ENCODE assay signal across 8 mouse cellular contexts in the genomic region with DNA sequence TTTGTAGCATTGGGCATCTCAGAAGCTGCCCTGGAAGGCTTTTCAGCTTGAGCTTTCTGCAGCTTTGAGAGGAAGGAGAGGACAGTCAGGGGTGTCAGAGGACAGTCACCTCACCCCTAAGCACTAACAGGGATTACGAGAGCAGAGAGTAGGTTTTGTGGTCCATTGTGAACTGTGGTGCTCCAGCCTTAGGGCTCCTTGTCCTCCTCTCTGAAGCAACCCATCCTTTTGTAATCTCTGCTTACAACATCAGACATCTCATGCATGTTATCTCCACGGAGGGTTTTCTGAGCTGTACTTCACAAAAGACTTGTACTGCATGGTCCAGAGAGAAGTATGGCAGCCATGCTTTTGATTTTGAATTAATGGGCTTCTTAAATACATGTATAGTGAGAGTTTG. TPM values are rescaled to one million over a fixed set of nuclear protein-coding genes. Genes with fewer than 3 reads are reported as not detected.
A peak's percentile ranks its signal among the peaks of the same experiment; 100 is the strongest.
DNase-seq lines count a peak whose midpoint lies in the region; ATAC-seq lines count a peak whose summit lies in the region.

No protein-coding gene starts in this region.

- intact Hi-C loops in heart, postnatal 36 days (cut with DNase I), result loop anchor here (10.0 kb wide), 1 partner anchor 1730 kb away; the partner anchor contains the start of gene Clec11a
- intact Hi-C loops in left cerebral cortex, postnatal 25 days (cut with DNase I), result no loop called here

- no peaks in the 10 kb centered on the region for H3K9me3 ChIP-seq in heart, embryonic 10.5 days
- no peaks in the 10 kb centered on the region for H3K9me3 ChIP-seq in embryonic facial prominence, embryonic 10.5 days
- H3K9me3 ChIP-seq in hindbrain, embryonic 15.5 days, result no peaks in the 10 kb centered on the region
- H3K9me3 ChIP-seq in midbrain, embryonic 12.5 days, result no peaks in the 10 kb centered on the region

- ATAC-seq in hindbrain, embryonic 15.5 days (ENCODE audit: low FRiP score, low read depth), result no peak
- ATAC-seq in midbrain, embryonic 12.5 days (ENCODE audit: low FRiP score, low read depth), result no peak

- peak overlapping the region; percentile 86 for H3K4me3 ChIP-seq in heart, embryonic 10.5 days
- peak overlapping the region; percentile 95 for H3K4me3 ChIP-seq in embryonic facial prominence, embryonic 10.5 days
- peak overlapping the region; percentile 82 for H3K4me3 ChIP-seq in hindbrain, embryonic 15.5 days
- peak overlapping the region; percentile 93 for H3K4me3 ChIP-seq in midbrain, embryonic 12.5 days

- H3K27ac ChIP-seq in heart, embryonic 10.5 days, result no peak overlapping the region
- H3K27ac ChIP-seq in embryonic facial prominence, embryonic 10.5 days (replicated peaks), result no peak overlapping the region
- H3K27ac ChIP-seq in hindbrain, embryonic 15.5 days (replicated peaks), result no peak overlapping the region
- no peak overlapping the region for H3K27ac ChIP-seq in midbrain, embryonic 12.5 days (replicated peaks)

- H3K4me1 ChIP-seq in heart, embryonic 10.5 days, result peaks cover 18% of the 10 kb centered on the region
- peaks cover 26% of the 10 kb centered on the region for H3K4me1 ChIP-seq in embryonic facial prominence, embryonic 10.5 days
- peaks cover 17% of the 10 kb centered on the region for H3K4me1 ChIP-seq in hindbrain, embryonic 15.5 days (replicated peaks)
- H3K4me1 ChIP-seq in midbrain, embryonic 12.5 days, result peaks cover 20% of the 10 kb centered on the region

- WGBS in heart, embryonic 10.5 days, result 64% methylated on average over 2 of the region's 2 CpGs
- 75% methylated on average over 2 of the region's 2 CpGs for WGBS in embryonic facial prominence, embryonic 10.5 days
- 75% methylated on average over 2 of the region's 2 CpGs for whole genome bisulfite sequencing in hindbrain, embryonic 15.5 days
- 77% methylated on average over 2 of the region's 2 CpGs for WGBS in midbrain, embryonic 12.5 days

- peak overlapping the region; percentile 5; the same call in 1 of the 2 replicates for H3K9ac ChIP-seq in hindbrain, embryonic 15.5 days
- peak overlapping the region; percentile 89; the same call in 1 of the 2 replicates for H3K9ac ChIP-seq in midbrain, embryonic 12.5 days (replicated peaks)

- peak overlapping the region; percentile 77 for H3K4me2 ChIP-seq in hindbrain, embryonic 15.5 days
- peak overlapping the region; percentile 88 for H3K4me2 ChIP-seq in midbrain, embryonic 12.5 days (replicated peaks)

- H3K27me3 ChIP-seq in heart, embryonic 10.5 days (ENCODE audit: insufficient read depth, poor library complexity, severe bottlenecking), result no peaks in the 10 kb centered on the region
- H3K27me3 ChIP-seq in embryonic facial prominence, embryonic 10.5 days (replicated peaks; ENCODE audit: low read depth, poor library complexity, severe bottlenecking), result no peaks in the 10 kb centered on the region
- no peaks in the 10 kb centered on the region for H3K27me3 ChIP-seq in hindbrain, embryonic 15.5 days
- H3K27me3 ChIP-seq in midbrain, embryonic 12.5 days, result peaks cover 10% of the 10 kb centered on the region

- peaks cover 27% of the 10 kb centered on the region for H3K36me3 ChIP-seq in heart, embryonic 10.5 days
- H3K36me3 ChIP-seq in embryonic facial prominence, embryonic 10.5 days (replicated peaks), result peaks cover 30% of the 10 kb centered on the region
- no peaks in the 10 kb centered on the region for H3K36me3 ChIP-seq in hindbrain, embryonic 15.5 days
- H3K36me3 ChIP-seq in midbrain, embryonic 12.5 days, result peaks cover 24% of the 10 kb centered on the region; the same call in 1 of the 2 replicates

- no peak for DNase-seq in heart, embryonic 10.5 days (ENCODE audit: low spot score)
- no peak for DNase-seq in heart, postnatal 36 days
- no peak for DNase-seq in embryonic facial prominence, embryonic 10.5 days (ENCODE audit: low spot score)
- no peak for DNase-seq in left cerebral cortex, adult 11 months (ENCODE audit: low spot score)
- DNase-seq in thymus, adult 18-20 months, result no peak
- no peak for DNase-seq in left cerebral cortex, postnatal 25 days (ENCODE audit: low spot score in 2 of 2)

RNA-seq across cellular contexts. Expression of gene Nomo1, which starts 1.5 kb away (rescaled TPM):
- 44.2 and 45.3 TPM in 2 replicates for polyA plus RNA-seq in heart, embryonic 10.5 days (2016; fragmentation: Nextera tagmentation; extraction: Ambion mirVana)
- 10 to 100 TPM; 83.4 to 86.4 TPM for total RNA-seq in heart, postnatal 36 days (2021)
- polyA plus RNA-seq in embryonic facial prominence, embryonic 10.5 days (2016; fragmentation: Nextera tagmentation; extraction: Ambion mirVana), result 26.8 and 30.6 TPM in 2 replicates
- polyA plus RNA-seq in hindbrain, embryonic 15.5 days (2015; fragmentation: Nextera tagmentation; extraction: Ambion mirVana), result 45.8 and 47.0 TPM in 2 replicates
- polyA plus RNA-seq in midbrain, embryonic 12.5 days (2016; fragmentation: Nextera tagmentation; extraction: Ambion mirVana), result 30.2 and 35.8 TPM in 2 replicates
- total RNA-seq in left cerebral cortex, postnatal 25 days (2021), result 100 to 1,000 TPM; 107 to 108 TPM

RNA-seq across cellular contexts. Expression of gene Abcc6, which starts 4.9 kb away (rescaled TPM):
- 0.02 and 1.3 TPM in 2 replicates for polyA plus RNA-seq in heart, embryonic 10.5 days (2016; fragmentation: Nextera tagmentation; extraction: Ambion mirVana)
- total RNA-seq in heart, postnatal 36 days (2021), result not detected
- polyA plus RNA-seq in embryonic facial prominence, embryonic 10.5 days (2016; fragmentation: Nextera tagmentation; extraction: Ambion mirVana), result 0.10 TPM in 1 of 2 replicates, not detected in the other
- polyA plus RNA-seq in hindbrain, embryonic 15.5 days (2015; fragmentation: Nextera tagmentation; extraction: Ambion mirVana), result 0.52 and 0.82 TPM in 2 replicates
- polyA plus RNA-seq in midbrain, embryonic 12.5 days (2016; fragmentation: Nextera tagmentation; extraction: Ambion mirVana), result 0.58 and 0.59 TPM in 2 replicates
- total RNA-seq in left cerebral cortex, postnatal 25 days (2021), result 1 to 10 TPM; 2.6 to 3.1 TPM
